Mouse (Mus musculus) brain, embryonic 14.5 days (tissue): ENCODE results near the gene Ugt1a7c.

Experiments used
- CTCF ChIP-seq: fragments of 200-500 bp; IDR thresholded peaks from 2 replicates; pipeline ENCODE4 v1.5.1; 2012; ENCODE audit warnings: inconsistent platforms, mild to moderate bottlenecking, moderate library complexity, borderline replicate concordance; ENCODE audit not compliant: insufficient read depth, insufficient read length; ENCODE audit errors: extremely low read depth
- POLR2A ChIP-seq: fragments of 200-500 bp; IDR thresholded peaks from 2 replicates; pipeline ENCODE4 v1.6.1; 2012; ENCODE audit warnings: mild to moderate bottlenecking, inconsistent platforms, borderline replicate concordance; ENCODE audit not compliant: poor library complexity, insufficient read depth, insufficient read length, severe bottlenecking; ENCODE audit errors: extremely low read depth

DNA sequence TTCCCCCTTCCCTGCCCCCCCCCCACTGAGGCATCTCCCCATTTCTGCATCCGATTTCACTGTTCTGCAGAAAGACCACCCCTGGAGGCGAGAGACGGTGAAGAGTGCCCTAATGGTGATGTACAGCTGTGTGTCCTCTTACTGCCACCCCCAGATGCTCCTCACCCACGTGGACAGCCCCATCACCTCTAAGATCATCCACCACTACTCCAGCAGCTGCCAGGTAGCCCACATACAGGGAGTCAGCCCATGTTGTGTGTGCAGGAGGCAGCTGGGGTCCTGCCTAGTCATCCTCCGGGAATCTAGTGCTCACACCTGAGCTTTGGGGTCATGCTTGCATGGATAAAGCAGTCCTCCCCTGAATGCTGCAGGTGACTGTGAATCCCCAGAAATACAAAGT, 149.0 kb downstream of the Ugt1a7c start:
- TF ChIP-seq CTCF (no peak), POLR2A (no peak)
